Mouse (Mus musculus): ENCODE measurements around the gene Sumo2.
"Not testable (repeated sequence)": the region's sequence is repeated elsewhere in the genome, so short reads cannot be mapped to it uniquely, and the experiment has no call there.

The Sumo2 gene

DNA sequence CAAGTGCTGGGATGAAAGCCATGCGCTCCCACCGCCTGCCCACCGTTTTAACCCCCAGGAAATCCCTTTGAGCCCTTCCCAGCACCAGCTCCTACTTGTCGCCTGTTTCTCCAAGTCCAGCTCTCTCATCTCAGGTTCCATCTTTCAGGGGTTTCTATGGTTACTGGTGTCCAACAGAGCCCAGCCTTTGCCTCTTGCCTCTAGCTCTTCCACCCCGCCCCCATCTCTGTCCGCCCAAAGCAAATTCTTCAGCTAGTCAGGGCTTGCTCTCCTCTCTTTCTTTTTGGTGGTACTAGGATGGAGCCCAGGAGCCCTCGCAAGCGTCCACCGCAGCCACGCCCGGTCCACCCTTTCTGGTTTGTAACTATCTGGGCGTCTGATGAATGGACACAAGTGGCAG, 50.9 kb downstream of the Sumo2 start:
- DNase-seq (ENCODE audit: low read depth in 2 of 2, low spot score in 2 of 2) = no peak

DNA sequence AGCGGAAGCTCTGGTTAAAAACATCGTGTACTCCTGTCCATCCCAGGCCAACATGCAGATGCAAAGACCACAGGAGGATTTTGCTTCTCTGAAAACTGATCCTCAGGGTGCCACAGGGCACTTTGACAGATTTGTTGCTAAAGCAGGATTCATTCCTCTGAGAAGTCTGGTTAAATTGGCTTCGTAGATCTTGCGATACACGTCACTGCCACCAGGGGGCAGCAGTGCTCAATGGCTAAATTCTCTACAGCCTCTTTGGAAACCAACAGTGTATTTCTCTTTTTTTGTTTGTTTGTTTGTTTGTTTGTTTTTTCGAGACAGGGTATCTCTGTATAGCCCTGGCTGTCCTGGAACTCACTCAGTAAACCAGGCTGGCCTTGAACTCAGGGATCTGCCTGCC, 52.4 kb downstream of the Sumo2 start:
- DNase-seq (ENCODE audit: low read depth in 2 of 2, low spot score in 2 of 2) = peak; percentile 77 to 81

DNA sequence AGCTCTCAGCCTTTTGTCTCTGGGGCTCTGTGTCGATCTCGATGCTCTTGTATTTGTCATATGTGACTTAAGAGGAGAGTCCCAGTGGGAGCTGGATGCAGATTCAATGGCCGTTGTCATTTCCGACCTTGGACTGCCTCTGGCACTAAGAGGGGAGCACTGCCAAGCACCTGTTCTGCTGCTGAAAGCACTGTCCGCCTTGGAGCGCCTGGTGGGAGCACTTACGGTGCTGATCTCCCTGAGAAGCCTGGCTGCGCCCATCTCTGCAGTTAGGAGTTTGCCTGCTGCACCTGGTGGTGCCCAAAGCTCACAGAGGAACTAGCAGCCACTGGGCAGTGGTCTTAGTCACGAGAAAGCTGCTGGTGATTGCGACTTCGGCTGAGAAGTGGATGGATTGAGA, 52.8 kb downstream of the Sumo2 start:
- DNase-seq (ENCODE audit: low read depth in 2 of 2, low spot score in 2 of 2) = no peak

DNA sequence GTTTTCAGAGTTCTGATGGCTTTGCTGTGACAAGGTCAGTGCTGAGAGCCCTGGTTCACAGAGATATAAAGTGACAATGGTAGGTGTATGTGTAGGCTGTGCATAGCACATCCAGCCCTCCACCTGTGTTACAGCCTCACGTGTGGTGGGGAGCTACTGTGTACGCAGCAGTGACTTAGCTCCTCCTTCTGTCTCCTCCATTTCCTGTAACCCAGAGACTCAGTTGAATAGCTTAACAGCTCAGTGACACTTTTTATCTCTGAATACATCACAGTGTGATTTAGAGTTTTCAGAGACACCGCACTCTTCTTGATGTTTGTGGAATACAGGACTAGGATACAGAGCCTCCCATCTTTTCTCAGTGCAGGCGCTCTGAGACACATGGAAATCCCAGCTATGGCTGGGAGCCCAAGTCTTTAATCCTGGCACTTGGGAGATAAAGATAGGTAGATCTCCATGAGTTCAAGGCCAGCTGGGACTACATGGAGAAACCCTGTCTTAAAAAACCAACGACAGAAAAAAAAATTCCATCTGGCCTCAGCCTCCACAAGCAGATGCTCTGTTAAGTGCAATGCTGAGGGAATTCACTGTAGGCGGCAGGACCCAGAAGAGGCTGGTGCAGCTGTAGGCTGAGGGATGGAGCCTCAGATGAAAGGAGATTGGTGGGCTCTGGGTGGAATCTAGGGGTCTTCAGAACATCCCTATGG, 54.4 kb downstream of the Sumo2 start:
- peak in 1 of 2 experiments; percentile 40 for DNase-seq (ENCODE audit: low read depth in 2 of 2, low spot score in 2 of 2)

DNA sequence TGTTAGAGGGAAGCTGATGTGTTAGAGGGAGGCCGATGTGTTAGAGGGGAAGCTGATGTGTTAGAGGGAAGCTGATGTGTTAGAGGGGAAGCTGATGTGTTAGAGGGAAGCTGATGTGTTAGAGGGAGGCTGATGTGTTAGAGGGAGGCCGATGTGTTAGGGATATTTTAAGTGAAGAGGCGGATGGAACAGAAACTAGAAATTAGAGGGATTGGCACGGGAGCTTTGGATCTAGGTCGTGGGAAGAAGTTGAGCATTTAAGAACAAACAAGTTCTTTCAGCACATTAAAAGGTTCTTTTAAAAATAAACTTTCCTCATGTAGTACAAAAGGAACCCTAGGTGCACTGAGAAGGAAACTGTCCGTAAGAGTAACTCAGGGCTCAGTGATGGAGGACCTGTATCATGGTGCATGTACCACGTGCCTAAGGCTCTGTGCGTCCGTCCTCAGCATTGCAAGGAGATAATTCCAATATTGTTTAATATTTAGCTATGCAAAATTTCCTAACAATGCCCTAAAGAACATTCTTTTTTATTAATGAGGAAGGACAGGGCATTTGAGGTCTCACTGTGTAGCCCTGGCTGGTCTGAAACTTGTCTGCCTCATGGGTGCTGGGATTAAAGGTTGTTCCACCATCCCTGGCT, 57.7 kb downstream of the Sumo2 start:
- DNase-seq (ENCODE audit: low read depth in 2 of 2, low spot score in 2 of 2) = no peak

DNA sequence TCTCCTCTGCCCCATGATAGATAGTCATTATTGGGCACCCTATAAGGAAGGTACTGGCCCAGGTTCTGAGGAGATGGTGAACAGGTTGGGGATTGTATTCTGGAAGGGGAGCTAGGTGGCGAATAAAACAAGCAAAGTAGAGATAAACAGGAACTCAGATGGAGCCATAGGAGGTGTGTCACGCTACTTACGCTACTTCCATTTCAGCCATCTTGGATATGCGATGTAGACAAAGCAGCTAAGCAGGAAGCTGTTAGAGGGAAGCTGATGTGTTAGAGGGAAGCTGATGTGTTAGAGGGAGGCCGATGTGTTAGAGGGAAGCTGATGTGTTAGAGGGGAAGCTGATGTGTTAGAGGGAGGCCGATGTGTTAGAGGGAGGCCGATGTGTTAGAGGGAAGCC, 58.7 kb downstream of the Sumo2 start:
- not testable (repeated sequence) for DNase-seq (ENCODE audit: low read depth in 2 of 2, low spot score in 2 of 2)

DNA sequence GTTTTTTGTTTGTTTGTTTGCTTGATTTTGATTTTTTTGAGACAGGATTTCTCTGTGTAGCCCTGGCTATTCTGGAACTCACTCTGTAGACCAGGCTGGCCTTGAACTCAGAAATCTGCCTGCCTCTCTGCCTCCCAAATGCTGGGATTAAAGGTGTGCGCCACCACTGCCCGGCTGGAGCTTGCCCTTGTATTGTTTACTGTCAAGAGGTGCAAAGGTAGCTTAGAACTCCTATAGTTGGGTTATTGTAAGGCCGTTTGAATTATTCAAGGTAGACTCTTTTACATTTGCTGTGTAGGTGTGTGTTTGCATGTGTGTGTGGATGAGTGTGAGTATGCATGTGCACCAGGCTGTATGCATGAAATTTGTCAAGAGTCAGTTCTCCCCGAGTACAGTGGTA, 59.4 kb downstream of the Sumo2 start:
- not testable (repeated sequence) for DNase-seq (ENCODE audit: low read depth in 2 of 2, low spot score in 2 of 2)

DNA sequence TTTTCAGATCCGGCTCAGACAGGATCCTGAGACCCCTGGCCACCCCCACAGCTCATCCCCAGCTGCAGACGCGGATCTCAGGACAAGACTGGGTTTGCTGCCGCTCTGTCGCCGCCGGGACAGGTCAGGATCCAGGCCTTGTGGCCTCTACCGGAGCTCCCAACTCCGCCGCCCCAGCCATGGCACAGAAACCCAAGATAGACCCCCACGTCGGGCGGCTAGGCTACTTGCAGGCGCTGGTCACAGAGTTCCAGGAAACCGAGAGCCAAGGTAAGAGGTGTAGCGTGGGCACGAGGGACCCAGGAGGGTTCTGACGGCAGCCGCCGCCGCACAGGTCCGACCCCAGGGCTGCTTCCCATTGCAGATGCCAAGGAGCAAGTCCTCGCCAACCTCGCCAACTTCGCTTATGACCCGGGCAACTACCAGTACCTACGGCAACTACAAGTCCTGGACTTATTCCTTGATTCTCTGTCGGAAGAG, 60.3 kb downstream of the Sumo2 start:
- no peak for DNase-seq (ENCODE audit: low read depth in 2 of 2, low spot score in 2 of 2)

DNA sequence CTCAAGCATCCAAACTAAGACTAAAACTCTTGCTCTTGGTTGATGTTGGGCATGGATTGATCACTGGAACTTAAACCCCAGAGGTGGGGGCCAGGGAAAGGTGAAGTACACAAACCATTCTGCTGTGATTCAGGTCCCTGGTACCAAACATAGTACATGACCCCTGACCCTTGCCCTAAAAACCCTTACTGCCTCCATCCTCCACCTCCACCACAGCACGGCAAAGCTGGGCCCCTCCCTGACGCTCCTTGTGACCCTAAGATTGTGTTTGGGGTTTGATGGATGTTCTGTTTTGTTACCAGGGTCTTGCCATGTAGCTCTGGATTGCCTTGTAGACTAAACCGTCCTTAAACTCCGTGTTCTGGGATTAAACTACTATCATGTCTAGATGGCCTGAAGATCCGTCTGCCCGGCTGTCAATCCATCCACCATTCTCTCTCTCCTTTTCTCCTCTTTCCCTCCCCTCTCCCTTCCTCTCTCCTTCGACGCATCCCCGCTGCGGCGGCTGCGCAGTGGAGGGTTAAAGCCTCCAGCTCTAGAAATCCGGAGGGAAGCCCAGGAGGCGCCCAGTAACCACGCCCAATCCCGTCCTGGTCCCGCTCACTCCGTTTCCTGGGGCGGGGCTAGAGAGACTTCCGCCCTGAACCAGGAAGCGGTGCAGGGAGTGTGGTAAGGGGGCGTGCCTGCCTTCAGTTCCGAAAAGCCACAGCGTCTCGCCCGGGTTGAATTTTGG, 60.9 kb downstream of the Sumo2 start, which contains the start of gene Armc7:
Gene Armc7 (plus strand): TSS at position 643 of the 733 bp plus-strand sequence.
- peak; percentile 87 to 92 for DNase-seq (ENCODE audit: low read depth in 2 of 2, low spot score in 2 of 2)

DNA sequence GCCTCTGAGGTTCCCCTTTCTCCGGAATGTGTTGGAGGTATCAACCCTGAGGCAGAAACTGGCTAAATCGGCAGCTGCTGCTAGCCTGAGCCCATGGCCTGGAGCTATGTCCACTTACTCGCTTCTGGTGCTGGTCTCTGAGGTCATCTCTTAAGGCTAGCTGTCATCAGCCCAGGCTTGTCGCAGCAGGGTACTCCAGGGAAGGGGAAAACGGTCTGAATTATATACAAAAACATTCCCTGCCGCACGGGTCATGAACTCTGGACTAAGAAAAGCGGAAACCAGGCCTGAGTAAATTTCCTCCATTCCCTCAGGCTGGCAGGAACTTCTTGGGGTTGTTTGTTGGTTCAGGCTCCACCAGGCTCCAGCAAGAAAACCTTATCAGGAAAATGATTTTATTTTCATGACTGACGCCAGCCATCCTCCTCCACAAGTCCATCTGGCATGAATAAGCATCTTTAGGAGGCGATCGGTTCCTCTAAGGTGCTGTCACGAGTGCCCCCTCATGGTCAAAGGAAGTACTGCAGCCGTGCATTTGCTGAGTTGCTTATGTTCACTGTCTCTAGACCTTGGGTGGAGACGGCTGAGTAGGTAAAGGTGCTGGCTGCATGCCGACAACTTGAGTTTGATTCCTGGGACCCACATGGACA, 62.3 kb downstream of the Sumo2 start:
- peak; percentile 92 to 95 for DNase-seq (ENCODE audit: low read depth in 2 of 2, low spot score in 2 of 2)
